Mouse (Mus musculus) heart, postnatal 0 days (tissue): Measurements from ENCODE around the gene Ubtd1.

Source experiments
- CTCF ChIP-seq: IDR thresholded peaks from 2 replicates; pipeline ENCODE4 v1.5.1; 2016; ENCODE audit warnings: antibody characterized with exemption, control low read depth, low read depth
- EP300 ChIP-seq: IDR thresholded peaks from 2 replicates; pipeline ENCODE4 v1.6.1; 2016; ENCODE audit warnings: antibody characterized with exemption, low read depth

- TF ChIP-seq EP300: no peak
- no peak for TF ChIP-seq CTCF
Measured at GRCm38 (mm10) chr19:42058426-42058825, 76.9 kb downstream of the Ubtd1 start.
